Mouse (Mus musculus) frontal cortex, postnatal 14 days (tissue): ENCODE data around the gene Bbs9.

ENCODE experiments used
- DNase-seq, 2 experiments: peaks; one replicate each; pipeline ENCODE4 v3.0.0; 2022; ENCODE audit warnings: low spot score in 2 of 2

Bbs9 gene

DNA sequence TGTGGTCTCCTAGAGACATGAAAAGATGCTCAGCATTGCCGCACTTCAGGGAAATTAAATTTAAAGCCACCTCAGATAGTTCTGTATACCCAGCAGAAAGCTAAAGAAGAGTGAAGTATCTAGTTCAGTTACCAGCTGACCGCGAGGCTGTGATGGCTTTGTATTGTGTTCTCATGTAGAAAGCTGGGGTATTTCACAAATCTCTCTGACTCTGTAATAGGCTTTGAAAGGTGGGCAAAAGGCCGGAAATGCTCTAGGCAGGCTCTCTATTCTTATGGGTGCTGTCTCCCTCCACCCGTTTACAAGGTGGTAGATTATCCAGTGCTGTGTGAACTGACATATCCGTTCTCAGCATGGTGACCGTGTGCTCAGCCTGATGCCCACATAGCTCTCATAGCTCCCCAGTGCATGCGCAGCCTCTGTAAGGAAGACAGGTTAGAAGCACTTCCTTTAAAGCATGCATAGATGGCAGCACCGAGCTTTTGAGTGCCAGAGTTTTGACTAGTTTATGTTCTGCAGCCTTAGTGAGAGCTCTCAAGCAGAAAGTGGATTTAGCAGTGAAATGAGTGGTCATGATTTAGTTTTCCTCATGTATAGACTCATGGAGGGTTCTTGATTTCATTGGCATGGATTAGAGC, 57.4 kb downstream of the Bbs9 start:
- DNase-seq, result peak; percentile 10 to 33

- no peak for DNase-seq
Measured at GRCm38 (mm10) chr9:22537767-22538373, 62.4 kb downstream of the Bbs9 start.

DNA sequence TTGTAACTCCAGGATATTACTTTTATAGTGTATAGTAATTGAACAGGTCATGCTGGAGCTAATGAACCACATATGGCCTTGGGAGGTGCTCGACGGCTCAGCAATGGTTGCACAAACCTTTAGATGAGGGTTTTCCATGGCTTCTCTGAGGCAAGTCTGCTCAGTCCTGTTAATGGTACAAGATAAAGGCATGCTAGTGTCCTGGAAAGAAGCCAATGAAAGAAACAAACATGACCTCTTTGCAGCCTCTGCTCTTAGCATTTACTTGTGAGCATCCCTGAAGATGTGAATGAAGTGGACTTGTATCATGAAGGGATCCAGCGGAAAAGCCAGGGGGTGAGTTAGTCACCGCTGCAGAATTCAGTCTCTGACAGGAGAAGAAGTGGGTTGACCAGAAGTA, 64.0 kb downstream of the Bbs9 start:
- no peak for DNase-seq

GRCm38 (mm10) chr9:22541130-22541529, 65.6 kb downstream of the Bbs9 start:
- no peak for DNase-seq

- DNase-seq, result no peak
Measured at GRCm38 (mm10) chr9:22543467-22543866, 68.0 kb downstream of the Bbs9 start.

DNA sequence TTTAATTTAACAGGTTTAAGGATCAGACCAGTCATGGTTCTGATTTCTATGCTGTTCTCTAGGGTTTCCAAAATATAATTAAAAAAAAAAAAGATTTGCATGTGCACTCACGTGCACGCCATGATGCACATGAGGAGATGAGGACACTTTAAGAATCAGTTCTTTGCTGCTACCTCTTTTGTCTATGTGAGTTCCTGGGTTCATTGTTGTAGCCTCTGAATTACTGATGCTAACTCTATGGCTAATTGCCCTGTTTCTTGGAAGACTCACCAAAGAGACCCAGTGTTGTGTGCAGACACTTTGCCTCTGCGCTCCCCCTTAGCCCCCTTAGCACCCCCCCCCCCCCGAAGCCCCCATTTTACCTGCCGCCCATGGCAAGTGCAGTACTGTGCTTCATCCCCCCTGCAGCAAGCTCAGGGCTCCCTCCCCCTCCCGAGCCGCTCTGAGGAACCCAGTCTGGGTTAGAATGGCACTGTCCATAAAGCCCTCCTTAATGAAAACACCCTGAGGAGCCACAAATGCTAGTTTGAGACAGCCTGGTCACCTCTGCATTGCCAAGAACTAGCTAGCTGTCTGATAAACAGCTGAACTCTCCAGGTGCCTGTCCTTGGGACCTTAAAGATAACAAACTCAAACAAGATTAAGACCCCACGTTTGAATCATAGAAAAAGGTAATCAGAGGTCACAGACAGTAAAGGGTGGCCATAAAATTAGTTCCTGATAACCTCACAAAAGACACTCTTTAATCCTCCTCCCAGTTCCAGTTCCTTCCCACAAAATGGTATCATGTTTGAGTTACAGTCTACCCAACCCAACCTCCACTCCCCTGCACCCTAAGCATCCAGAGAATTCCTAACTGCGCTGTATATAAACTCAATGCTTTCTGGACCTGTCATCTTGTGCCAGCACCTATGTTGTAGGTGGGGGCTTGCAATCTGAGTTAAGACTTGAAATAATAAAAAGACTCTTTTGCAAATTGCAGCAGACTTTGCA, 69.1 kb downstream of the Bbs9 start:
- DNase-seq, result no peak

- DNase-seq, result no peak
Measured at GRCm38 (mm10) chr9:22551273-22551672, 75.8 kb downstream of the Bbs9 start.

- no peak for DNase-seq
Measured at GRCm38 (mm10) chr9:22556076-22556475, 80.6 kb downstream of the Bbs9 start.

DNA sequence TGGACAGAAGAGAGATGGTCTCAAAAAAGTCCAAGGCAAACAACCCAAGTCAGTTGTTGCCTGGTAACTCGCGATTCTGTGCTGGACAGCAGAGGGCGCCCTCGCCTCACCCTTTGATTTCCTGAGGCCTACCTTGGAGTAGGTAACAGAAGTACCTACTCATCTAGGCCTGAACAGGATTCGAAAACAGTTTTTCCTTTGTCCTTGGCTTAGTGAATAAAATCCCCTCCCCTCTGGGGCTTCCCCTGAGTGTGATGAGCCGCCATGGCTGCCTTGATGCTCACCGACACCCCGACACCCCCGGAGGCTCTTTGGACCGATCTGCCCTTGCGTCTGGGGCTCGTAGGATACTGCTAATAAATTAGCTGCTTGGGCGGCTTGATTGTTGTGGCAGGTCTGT, 82.0 kb downstream of the Bbs9 start:
- DNase-seq, result peak; percentile 19 to 67

GRCm38 (mm10) chr9:22563612-22564347, 88.3 kb downstream of the Bbs9 start:
- no peak for DNase-seq

DNA sequence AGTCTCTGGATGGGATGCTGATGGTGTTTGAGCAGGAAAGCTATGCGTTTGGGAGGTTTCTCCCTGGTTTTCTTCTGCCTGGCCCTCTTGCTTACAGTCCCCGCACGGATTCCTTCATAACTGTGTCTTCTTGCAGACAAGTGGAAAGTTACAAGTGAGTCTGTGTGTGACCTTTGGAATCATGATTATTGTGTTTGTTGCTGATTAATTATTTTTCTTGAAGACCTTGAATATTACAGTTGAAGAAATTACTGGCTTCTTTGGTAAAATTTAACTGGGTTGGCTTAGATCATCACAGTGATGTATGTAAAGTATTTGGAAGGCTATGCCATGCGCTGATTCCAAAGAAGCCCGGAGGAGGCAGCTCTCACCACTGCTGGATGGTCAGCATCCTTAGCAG, 92.2 kb downstream of the Bbs9 start:
- no peak for DNase-seq

GRCm38 (mm10) chr9:22576426-22577139, 101.1 kb downstream of the Bbs9 start:
- no peak for DNase-seq

DNA sequence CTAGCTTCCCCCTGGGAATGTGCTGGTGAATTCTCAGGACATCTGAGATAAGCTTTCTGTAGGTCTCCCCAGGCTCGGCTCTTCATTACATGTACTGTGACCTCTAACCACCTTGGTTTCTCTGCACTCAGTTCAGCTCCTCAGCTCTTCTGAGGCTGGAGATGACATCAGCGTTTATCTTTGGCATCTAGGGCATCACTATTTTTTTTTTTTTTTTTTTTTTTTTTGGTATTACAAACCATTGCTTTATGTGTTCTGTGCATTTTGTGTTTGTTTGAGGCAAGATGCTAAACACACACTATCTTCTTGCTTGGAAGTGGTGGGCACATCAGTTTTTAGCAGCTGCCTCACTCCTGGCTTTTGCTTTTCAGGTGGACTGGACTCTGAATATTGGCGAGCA, 102.8 kb downstream of the Bbs9 start:
- DNase-seq, result no peak

- DNase-seq, result no peak
Measured at GRCm38 (mm10) chr9:22584221-22584620, 108.7 kb downstream of the Bbs9 start.

DNA sequence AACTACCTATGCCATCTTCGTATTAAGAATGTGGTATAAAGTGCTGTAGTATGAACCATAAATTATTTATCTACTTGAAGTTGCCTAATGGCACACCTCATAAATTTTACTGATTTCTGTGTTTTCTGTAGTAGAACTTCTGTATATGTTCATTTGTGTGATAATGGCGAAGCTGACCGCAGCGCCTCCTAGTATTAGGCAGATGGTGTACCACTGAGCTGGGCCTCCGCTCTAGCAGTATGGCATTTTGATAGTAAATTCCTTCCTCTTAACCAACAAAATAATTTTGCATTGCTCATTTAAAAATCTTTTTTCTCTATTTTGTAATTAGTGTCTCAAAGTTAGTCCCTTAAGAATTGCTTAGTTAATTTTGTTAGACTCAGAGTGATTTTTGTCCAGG, 117.5 kb downstream of the Bbs9 start:
- no peak for DNase-seq

DNA sequence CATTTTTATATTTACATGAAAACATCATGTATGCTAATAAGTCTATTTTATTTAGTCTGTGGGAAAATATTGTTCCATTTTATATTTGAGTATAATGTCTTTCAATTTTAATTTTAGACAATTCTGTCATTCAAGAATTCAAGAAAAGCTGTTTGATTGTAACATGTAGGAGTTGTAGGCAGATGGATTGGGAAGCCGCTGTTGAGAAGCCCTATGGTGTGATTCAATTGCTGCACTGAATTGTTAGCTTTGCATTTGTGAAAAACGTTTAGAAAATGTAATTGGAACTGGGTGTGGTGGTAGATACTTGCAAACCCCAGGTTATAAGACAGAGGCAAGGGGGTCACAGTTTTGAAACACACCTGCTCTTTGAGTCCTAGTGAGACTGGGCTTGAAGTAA, 121.1 kb downstream of the Bbs9 start:
- DNase-seq, result no peak

DNA sequence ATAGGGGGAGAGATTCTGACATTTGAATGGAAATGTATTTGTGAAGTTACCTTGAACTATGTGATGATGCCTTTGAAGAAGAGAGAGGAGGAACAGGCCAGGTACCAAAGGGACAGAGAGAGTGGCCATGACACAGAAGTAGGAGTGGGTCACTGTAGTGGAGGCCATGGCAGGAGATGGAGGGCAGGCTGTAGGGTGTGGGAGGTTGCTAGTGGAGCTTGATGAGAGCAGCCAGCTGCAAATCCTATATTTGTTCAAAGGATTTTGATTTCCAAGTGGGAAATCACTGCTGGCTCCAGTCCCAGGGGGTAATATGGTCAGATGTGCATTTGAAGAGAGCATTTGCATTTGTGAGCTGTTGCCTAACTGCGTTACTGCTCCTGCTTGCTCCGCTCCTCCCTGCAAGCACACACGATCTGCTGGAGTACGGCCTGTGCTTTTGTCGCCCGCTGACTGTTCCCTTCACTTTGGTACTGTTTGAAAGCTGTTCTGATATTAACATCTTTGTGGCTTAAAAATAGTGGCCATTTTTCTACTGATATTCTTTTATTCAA, 137.8 kb downstream of the Bbs9 start:
- no peak for DNase-seq

- no peak for DNase-seq
Measured at GRCm38 (mm10) chr9:22619245-22619644, 143.7 kb downstream of the Bbs9 start.

GRCm38 (mm10) chr9:22624966-22625365, 149.5 kb downstream of the Bbs9 start:
- DNase-seq, result peak in 1 of 2 experiments; percentile 39

DNA sequence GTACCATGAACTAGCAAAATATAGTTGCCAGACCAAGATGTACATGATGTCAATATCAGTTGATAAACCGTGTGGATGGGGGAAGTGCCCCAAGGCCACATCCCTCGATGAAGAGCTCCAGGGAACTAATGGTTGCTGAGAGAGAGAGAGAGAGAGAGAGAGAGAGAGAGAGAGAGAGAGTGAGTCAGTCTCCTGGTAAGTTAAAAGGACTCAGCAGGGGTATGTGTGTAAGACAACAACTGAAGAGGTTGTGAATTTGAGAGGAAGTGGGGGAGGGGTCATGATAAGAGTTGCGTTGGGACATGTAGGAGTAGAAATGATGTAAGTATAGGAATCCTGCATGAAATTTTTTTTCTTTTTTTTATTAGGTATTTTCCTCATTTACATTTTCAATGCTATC, 150.5 kb downstream of the Bbs9 start:
- DNase-seq, result no peak

DNA sequence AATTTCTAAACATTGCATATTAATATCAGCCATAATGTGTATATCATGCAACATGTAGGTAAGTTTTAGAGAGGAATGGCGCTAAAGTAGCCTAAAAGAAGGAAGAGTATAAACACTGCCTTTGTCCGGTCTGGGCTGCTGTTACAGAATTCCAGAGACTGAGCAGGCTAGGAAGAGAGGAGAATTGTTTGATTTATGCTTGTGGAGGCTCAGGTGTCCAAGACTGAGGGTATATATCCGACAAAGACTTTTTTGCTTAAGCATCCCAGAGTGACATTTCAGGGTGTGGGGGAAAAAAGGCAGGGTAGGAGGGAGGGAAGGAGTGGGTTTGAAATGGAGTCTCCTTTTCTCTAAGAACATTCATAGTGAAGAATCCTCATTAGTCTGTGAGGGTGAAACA, 152.4 kb downstream of the Bbs9 start:
- no peak for DNase-seq
